10 mouse cellular contexts compared by ENCODE assay signal in genomic region chrX:97142237-97142636, GRCm38 (mm10).
DNase-seq lines count a peak whose midpoint lies in the region; ATAC-seq and TF ChIP-seq lines count a peak whose summit lies in the region.
"Had no signal": no experiment of that assay in that cellular context is flagged by ENCODE, and none has a peak within 500 bp of the region (broad histone marks: within the 10 kb centered on the region; RNA-seq: fewer than 3 reads in every experiment).

No protein-coding gene starts in this region.

- no peaks in the 10 kb centered on the region for H3K27me3 ChIP-seq in liver, embryonic 11.5 days (replicated peaks; ENCODE audit: control insufficient read depth, insufficient read depth, low read length)
- H3K27me3 ChIP-seq in liver, postnatal 0 days (ENCODE audit: insufficient read depth, low read length), result no peaks in the 10 kb centered on the region
- no peaks in the 10 kb centered on the region for H3K27me3 ChIP-seq in embryonic facial prominence, embryonic 12.5 days
- no peaks in the 10 kb centered on the region for H3K27me3 ChIP-seq in neural tube, embryonic 15.5 days (replicated peaks)

- H3K9ac ChIP-seq in liver, embryonic 11.5 days (ENCODE audit: low read depth, low read length), result no peak overlapping the region
- H3K9ac ChIP-seq in liver, postnatal 0 days (replicated peaks), result no peak overlapping the region
- no peak overlapping the region for H3K9ac ChIP-seq in embryonic facial prominence, embryonic 12.5 days
- no peak overlapping the region for H3K9ac ChIP-seq in neural tube, embryonic 15.5 days (replicated peaks)

- DNase-seq in liver, embryonic 11.5 days (ENCODE audit: low spot score), result no peak
- no peak for DNase-seq in liver, postnatal 0 days
- DNase-seq in induced T-regulatory cell, adult 2 months (ENCODE audit: low read depth), result peak; percentile 3
- no peak for DNase-seq in left cerebral cortex, postnatal 4 days
- no peak for DNase-seq in adrenal gland, adult 2 months
- DNase-seq in lung, postnatal 14 days, result no peak
- DNase-seq: cerebellum, postnatal 25 days had no signal

- H3K9me3 ChIP-seq in liver, embryonic 11.5 days (ENCODE audit: control insufficient read depth, low read length), result no peaks in the 10 kb centered on the region
- H3K9me3 ChIP-seq in liver, postnatal 0 days (ENCODE audit: low read length), result no peaks in the 10 kb centered on the region
- no peaks in the 10 kb centered on the region for H3K9me3 ChIP-seq in embryonic facial prominence, embryonic 12.5 days
- H3K9me3 ChIP-seq in neural tube, embryonic 15.5 days (replicated peaks), result no peaks in the 10 kb centered on the region

- no peak overlapping the region for H3K4me3 ChIP-seq in liver, embryonic 11.5 days (ENCODE audit: low read depth, low read length)
- no peak overlapping the region for H3K4me3 ChIP-seq in liver, postnatal 0 days (ENCODE audit: low read depth, low read length)
- H3K4me3 ChIP-seq in embryonic facial prominence, embryonic 12.5 days, result peak overlapping the region; percentile 16; the same call in 1 of the 2 replicates
- H3K4me3 ChIP-seq in neural tube, embryonic 15.5 days (replicated peaks), result peak overlapping the region; percentile 25

- H3K27ac ChIP-seq in liver, embryonic 11.5 days (ENCODE audit: low read depth, low read length), result no peak overlapping the region
- no peak overlapping the region for H3K27ac ChIP-seq in liver, postnatal 0 days (ENCODE audit: low read depth)
- no peak overlapping the region for H3K27ac ChIP-seq in embryonic facial prominence, embryonic 12.5 days
- no peak overlapping the region for H3K27ac ChIP-seq in neural tube, embryonic 15.5 days (replicated peaks)

- no peaks in the 10 kb centered on the region for H3K36me3 ChIP-seq in liver, embryonic 11.5 days (ENCODE audit: control insufficient read depth, insufficient read depth, low read length)
- H3K36me3 ChIP-seq in liver, postnatal 0 days (replicated peaks; ENCODE audit: insufficient read depth, low read length), result no peaks in the 10 kb centered on the region
- H3K36me3 ChIP-seq in embryonic facial prominence, embryonic 12.5 days, result no peaks in the 10 kb centered on the region
- no peaks in the 10 kb centered on the region for H3K36me3 ChIP-seq in neural tube, embryonic 15.5 days

- no peak for TF ChIP-seq EP300 in liver, postnatal 0 days (IDR thresholded peaks at IDR 0.05; ENCODE audit: low read depth)

- no peak for TF ChIP-seq CTCF in liver, postnatal 0 days (IDR thresholded peaks at IDR 0.05; ENCODE audit: low read depth)

- no peaks in the 10 kb centered on the region for H3K4me1 ChIP-seq in liver, embryonic 11.5 days (replicated peaks; ENCODE audit: control insufficient read depth, insufficient read depth, low read length)
- H3K4me1 ChIP-seq in liver, postnatal 0 days (ENCODE audit: insufficient read depth), result no peaks in the 10 kb centered on the region
- H3K4me1 ChIP-seq in embryonic facial prominence, embryonic 12.5 days, result no peaks in the 10 kb centered on the region
- 0 out of 2 replicates have a peak, but pooled peaks cover 3% of the 10 kb centered on the region for H3K4me1 ChIP-seq in neural tube, embryonic 15.5 days

- H3K4me2 ChIP-seq in liver, embryonic 11.5 days, result peak overlapping the region; percentile 25
- no peak overlapping the region for H3K4me2 ChIP-seq in liver, postnatal 0 days (ENCODE audit: low read depth, low read length)
- peak overlapping the region; percentile 30 for H3K4me2 ChIP-seq in embryonic facial prominence, embryonic 12.5 days (replicated peaks)
- H3K4me2 ChIP-seq in neural tube, embryonic 15.5 days, result peak overlapping the region; percentile 46

- no peak for ATAC-seq in liver, embryonic 11.5 days (replicated peaks; ENCODE audit: low FRiP score)
- ATAC-seq in liver, postnatal 0 days, result no peak
- no peak for ATAC-seq in embryonic facial prominence, embryonic 12.5 days (ENCODE audit: insufficient number of reproducible peaks, insufficient read depth, low FRiP score, low TSS enrichment)
- ATAC-seq in neural tube, embryonic 15.5 days (ENCODE audit: low FRiP score), result no peak
- ATAC-seq: Patski had no signal

- intact Hi-C loops in left cerebral cortex, postnatal 4 days (cut with DNase I), result no loop called here

Comparison
In these comparisons a context has a peak if more than half of its experiments do, and no peak if none do; other contexts are left out.
1. H3K4me3 ChIP-seq: peak in embryonic facial prominence, embryonic 12.5 days (single experiment) and neural tube, embryonic 15.5 days (single experiment); none in liver, embryonic 11.5 days (single experiment) and liver, postnatal 0 days (single experiment).